Mouse (Mus musculus): ENCODE results near the gene Mecom. TPM values are rescaled to one million over a fixed set of nuclear protein-coding genes. Genes with fewer than 3 reads are reported as not detected.
"Not testable (repeated sequence)": the region's sequence is repeated elsewhere in the genome, so short reads cannot be mapped to it uniquely, and the experiment has no call there.

The Mecom gene
- polyA plus RNA-seq, 1 experiment from 2014 or later = 89.3 TPM

DNA sequence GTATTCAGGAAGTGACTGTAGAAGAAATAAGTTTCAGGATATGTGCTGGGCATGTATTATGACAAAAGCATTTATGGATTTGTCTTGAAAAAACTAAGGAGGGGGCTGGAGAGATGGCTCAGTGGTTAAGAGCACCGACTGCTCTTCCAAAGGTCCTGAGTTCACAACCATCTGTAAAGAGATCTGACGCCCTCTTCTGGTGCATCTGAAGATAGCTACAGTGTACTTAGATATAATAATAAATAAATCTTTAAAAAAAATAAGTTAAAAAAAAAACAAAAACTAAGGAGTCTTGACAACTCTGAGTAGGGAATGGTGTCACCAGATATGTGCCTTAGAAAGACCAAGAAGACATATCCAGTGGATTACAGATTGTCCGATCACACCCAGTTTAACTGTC lies 27.1 kb downstream of the Mecom start:
- not testable (repeated sequence) for H3K4me2 ChIP-seq (replicated peaks; ENCODE audit: low read depth, low read length); ATAC-seq (ENCODE audit: low FRiP score, low TSS enrichment); H3K4me3 ChIP-seq (ENCODE audit: low read length); H3K9ac ChIP-seq (ENCODE audit: low read depth, low read length); H3K27ac ChIP-seq (ENCODE audit: low read depth, low read length); H3K36me3 ChIP-seq (ENCODE audit: control insufficient read depth, insufficient read depth, low read length); H3K9me3 ChIP-seq (ENCODE audit: control insufficient read depth, low read length); H3K4me1 ChIP-seq (ENCODE audit: control insufficient read depth, insufficient read depth, low read length)
- peaks cover 11% of the 10 kb centered on the region for H3K27me3 ChIP-seq (ENCODE audit: control insufficient read depth, insufficient read depth, low read length)
- WGBS = 52% methylated on average over 3 of the region's 3 CpGs

DNA sequence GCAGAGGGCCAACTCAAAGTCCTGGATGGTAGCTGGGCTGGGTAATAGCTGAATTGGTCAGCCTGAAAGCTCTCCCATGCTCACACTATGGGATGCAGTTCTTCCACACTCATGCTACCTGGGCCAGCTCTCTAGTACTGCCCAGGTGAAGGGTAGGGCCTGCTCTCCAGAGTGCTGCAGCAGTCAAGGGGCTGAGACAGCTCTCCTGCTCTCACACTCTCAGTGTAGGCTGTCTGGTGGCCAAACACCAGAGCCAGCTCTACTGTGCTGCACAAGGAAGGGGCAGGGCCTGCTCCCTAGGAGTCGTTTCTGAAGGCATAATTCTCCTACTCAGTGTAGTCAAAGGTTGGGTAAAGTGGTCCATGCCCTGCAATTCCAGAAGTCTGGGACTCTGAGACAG lies 28.4 kb downstream of the Mecom start:
- Histone ChIP-seq H3K27ac (ENCODE audit: low read depth, low read length) (no peak overlapping the region), H3K9me3 (ENCODE audit: control insufficient read depth, low read length) (no peaks in the 10 kb centered on the region), H3K9ac (ENCODE audit: low read depth, low read length) (no peak overlapping the region), H3K36me3 (ENCODE audit: control insufficient read depth, insufficient read depth, low read length) (no peaks in the 10 kb centered on the region), H3K27me3 (ENCODE audit: control insufficient read depth, insufficient read depth, low read length) (peaks cover 11% of the 10 kb centered on the region), H3K4me3 (ENCODE audit: low read length) (no peak overlapping the region), H3K4me1 (ENCODE audit: control insufficient read depth, insufficient read depth, low read length) (no peaks in the 10 kb centered on the region), H3K4me2 (replicated peaks; ENCODE audit: low read depth, low read length) (no peak overlapping the region)
- ATAC-seq (ENCODE audit: low FRiP score, low TSS enrichment) = no peak
- 55% methylated on average over 1 of the region's 1 CpGs for WGBS

DNA sequence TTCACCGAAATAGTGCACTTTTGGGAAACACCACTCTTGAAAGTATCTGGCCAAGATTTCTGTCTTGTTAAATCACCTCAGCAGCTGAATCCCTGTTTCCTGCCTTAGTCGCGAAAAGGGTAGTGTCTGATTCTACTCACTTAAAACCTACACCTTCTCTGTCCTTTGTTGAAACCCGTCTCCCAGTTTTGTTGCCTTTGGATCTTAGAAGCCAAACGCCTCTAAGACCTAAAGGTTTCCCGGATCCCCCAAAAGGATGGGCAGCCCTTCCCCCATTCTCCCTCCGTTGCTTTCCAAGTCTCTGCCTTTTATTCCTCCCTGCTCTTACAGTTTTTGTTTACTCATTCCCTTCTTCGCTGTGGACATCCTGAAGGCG lies 32.0 kb downstream of the Mecom start:
- Histone ChIP-seq H3K4me2 (replicated peaks; ENCODE audit: low read depth, low read length) (peak overlapping the region; percentile 85), H3K36me3 (ENCODE audit: control insufficient read depth, insufficient read depth, low read length) (no peaks in the 10 kb centered on the region), H3K9me3 (ENCODE audit: control insufficient read depth, low read length) (no peaks in the 10 kb centered on the region), H3K9ac (ENCODE audit: low read depth, low read length) (peak overlapping the region; percentile 65; the same call in 1 of the 2 replicates), H3K27ac (ENCODE audit: low read depth, low read length) (peak overlapping the region; percentile 74; the same call in 1 of the 2 replicates), H3K27me3 (ENCODE audit: control insufficient read depth, insufficient read depth, low read length) (peaks cover 19% of the 10 kb centered on the region), H3K4me1 (ENCODE audit: control insufficient read depth, insufficient read depth, low read length) (peaks cover 13% of the 10 kb centered on the region; the same call in 1 of the 2 replicates), H3K4me3 (ENCODE audit: low read length) (peak overlapping the region; percentile 48)
- ATAC-seq (ENCODE audit: low FRiP score, low TSS enrichment) = no peak
- 6% methylated on average over 9 of the region's 9 CpGs for WGBS

DNA sequence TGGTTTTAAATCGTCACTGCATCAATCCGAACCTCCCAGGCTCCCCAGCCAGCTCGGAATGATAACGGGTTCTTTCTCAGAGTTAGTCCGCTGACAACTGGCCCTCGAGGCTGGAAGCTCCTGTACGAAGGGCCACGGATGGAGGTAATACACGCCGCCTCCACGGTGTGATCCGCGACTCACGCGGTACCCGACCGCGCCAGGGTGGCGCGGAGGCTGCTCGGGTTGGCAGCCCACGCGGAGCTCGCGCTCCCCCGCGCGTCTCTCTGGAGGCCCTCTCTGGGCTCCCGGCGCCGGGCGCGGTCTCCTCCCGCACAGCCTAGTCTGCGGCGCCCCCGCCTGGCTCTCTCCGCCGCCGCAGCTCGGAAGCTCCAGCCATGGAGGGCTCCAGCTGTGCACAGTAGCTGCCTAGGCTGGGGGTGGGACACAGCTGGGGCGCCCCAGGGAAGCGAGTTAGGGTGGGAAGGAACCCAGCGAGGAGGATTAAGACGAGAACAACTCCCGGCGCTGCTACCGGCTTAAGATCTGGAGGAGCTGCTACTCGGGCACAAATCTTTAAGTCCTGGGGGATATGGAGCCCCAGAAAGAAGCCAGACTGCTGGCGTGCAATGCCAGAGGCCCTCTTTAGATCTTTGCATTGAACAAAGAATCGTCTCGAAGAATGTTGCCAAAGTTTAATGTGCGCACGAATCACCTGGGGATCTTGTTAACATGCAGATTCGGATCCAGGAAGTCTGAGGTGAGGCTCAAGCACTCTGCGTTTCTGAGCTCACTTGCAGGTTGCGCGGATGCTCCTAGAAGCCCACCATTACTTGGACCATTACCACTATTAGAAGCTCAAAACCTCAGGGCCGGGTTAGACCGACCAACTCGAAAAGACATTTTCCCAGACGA lies 32.7 kb downstream of the Mecom start:
- Histone ChIP-seq H3K27me3 (ENCODE audit: control insufficient read depth, insufficient read depth, low read length) (peaks cover 21% of the 10 kb centered on the region), H3K9ac (ENCODE audit: low read depth, low read length) (peak overlapping the region; percentile 65), H3K27ac (ENCODE audit: low read depth, low read length) (peak overlapping the region; percentile 74; the same call in 1 of the 2 replicates), H3K9me3 (ENCODE audit: control insufficient read depth, low read length) (no peaks in the 10 kb centered on the region), H3K4me3 (ENCODE audit: low read length) (peak overlapping the region; percentile 48), H3K36me3 (ENCODE audit: control insufficient read depth, insufficient read depth, low read length) (no peaks in the 10 kb centered on the region), H3K4me2 (replicated peaks; ENCODE audit: low read depth, low read length) (peak overlapping the region; percentile 85), H3K4me1 (ENCODE audit: control insufficient read depth, insufficient read depth, low read length) (peaks cover 13% of the 10 kb centered on the region; the same call in 1 of the 2 replicates)
- WGBS = 1% methylated on average over 58 of the region's 62 CpGs
- peak; percentile 92 for ATAC-seq (ENCODE audit: low FRiP score, low TSS enrichment)

DNA sequence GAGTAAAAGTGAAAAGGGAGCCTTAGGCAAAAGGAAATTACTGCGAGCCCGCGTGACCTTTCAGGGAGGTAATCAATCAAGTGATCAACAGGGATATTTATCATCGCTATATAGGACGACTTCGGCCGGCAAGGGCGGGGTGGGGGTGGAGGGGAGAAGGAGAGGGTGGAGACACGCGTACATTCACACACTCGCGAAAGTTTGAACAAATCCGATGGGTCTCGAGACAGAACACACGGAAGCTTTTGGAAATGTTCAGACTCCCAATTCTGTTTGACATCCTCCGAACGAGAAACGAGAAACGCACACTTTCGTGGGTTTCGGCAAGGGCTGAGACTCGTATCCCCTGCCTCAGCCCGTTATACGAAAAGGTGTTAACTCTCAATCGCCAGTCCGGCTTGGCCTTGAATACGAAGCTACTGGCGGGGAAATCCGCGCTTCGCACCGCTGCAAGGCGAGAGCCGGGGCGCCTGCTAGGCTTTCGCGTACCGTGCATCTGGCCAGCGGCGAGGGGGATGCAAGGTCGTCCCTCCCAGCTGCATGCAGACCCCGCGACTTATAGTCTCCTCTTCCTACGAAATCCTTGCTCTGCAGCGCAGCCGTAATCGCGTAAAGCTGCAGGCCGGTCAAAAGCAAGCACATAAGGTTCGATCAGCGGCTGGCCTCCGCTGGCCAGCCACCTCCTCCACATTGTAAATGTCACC lies 33.6 kb downstream of the Mecom start:
- WGBS = under 1% methylated on average over 52 of the region's 52 CpGs
- Histone ChIP-seq H3K27ac (ENCODE audit: low read depth, low read length) (peak overlapping the region; percentile 74; the same call in 1 of the 2 replicates), H3K27me3 (ENCODE audit: control insufficient read depth, insufficient read depth, low read length) (peaks cover 25% of the 10 kb centered on the region), H3K4me3 (ENCODE audit: low read length) (peak overlapping the region; percentile 48), H3K4me1 (ENCODE audit: control insufficient read depth, insufficient read depth, low read length) (peaks cover 13% of the 10 kb centered on the region; the same call in 1 of the 2 replicates), H3K9me3 (ENCODE audit: control insufficient read depth, low read length) (no peaks in the 10 kb centered on the region), H3K4me2 (replicated peaks; ENCODE audit: low read depth, low read length) (peak overlapping the region; percentile 85), H3K36me3 (ENCODE audit: control insufficient read depth, insufficient read depth, low read length) (no peaks in the 10 kb centered on the region), H3K9ac (ENCODE audit: low read depth, low read length) (peak overlapping the region; percentile 65)
- no peak for ATAC-seq (ENCODE audit: low FRiP score, low TSS enrichment)

DNA sequence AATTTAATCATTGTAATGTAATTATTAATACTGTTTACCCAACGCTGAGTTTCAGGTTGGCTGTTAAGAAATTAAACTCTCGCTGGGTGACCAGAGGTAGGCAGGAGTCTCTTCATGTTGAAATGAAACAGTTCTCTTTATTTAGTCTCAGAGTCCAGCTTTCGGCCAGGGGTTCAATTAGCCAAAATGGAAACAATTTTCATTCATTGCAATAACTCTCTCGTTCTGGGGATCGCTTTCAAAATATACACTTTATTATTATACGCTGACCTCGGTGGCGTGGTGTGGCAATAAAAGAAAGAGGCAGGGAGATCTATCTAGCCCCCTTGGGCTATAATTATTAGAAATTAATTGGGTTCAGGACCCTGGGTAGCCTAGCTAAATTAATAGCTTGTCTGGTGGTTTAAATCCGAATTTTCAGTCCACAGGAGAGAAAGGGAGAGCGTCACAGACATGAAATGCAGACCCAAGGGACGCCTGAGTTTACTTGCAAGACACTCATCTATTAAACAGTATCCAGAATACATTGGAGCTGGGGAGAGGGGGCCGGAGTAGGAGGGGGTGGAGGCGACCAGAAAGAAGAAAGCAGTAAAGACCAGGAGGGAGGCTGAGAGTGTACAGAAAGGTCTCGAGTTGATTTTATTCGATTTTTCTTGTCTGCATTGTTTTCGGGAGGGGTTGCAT lies 34.4 kb downstream of the Mecom start:
- Histone ChIP-seq H3K4me1 (ENCODE audit: control insufficient read depth, insufficient read depth, low read length) (peaks cover 13% of the 10 kb centered on the region; the same call in 1 of the 2 replicates), H3K9me3 (ENCODE audit: control insufficient read depth, low read length) (no peaks in the 10 kb centered on the region), H3K36me3 (ENCODE audit: control insufficient read depth, insufficient read depth, low read length) (no peaks in the 10 kb centered on the region), H3K4me2 (replicated peaks; ENCODE audit: low read depth, low read length) (peak overlapping the region; percentile 85), H3K4me3 (ENCODE audit: low read length) (peak overlapping the region; percentile 48), H3K27ac (ENCODE audit: low read depth, low read length) (peak overlapping the region; percentile 74; the same call in 1 of the 2 replicates), H3K27me3 (ENCODE audit: control insufficient read depth, insufficient read depth, low read length) (peaks cover 25% of the 10 kb centered on the region), H3K9ac (ENCODE audit: low read depth, low read length) (0 out of 2 replicates have a peak overlapping the region, but pooled peaks have one; percentile 32)
- no peak for ATAC-seq (ENCODE audit: low FRiP score, low TSS enrichment)
- 3% methylated on average over 16 of the region's 16 CpGs for WGBS

DNA sequence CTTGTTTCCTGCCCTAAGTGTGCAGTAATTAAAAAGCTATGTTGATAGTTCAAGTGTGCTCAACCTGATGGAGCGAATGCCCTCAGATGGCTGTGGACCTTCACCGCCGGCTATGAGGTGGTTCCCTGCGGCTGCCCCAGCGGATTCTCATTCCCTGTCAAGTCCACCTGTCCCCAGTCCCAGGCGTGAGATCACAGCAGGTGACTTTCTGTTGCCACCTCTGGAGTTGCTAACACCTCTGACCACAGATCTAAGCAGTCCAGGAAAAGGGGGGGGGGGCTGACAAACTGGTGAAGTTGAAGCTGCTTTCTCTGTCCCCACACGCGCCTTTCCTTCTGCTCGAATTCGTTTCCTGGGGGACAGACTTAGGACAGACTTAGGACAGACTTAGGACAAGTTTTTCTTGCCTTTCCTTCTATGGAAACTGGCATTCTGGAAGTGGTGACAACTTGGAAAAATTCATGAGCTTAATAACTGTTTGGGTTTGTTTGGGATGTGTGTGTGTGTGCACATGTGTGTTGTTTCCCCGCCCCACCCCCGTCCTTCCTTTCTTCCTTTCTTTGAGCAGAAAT lies 35.3 kb downstream of the Mecom start:
- Histone ChIP-seq H3K4me2 (replicated peaks; ENCODE audit: low read depth, low read length) (0 out of 2 replicates have a peak overlapping the region, but pooled peaks have one; percentile 85), H3K36me3 (ENCODE audit: control insufficient read depth, insufficient read depth, low read length) (no peaks in the 10 kb centered on the region), H3K4me1 (ENCODE audit: control insufficient read depth, insufficient read depth, low read length) (peaks cover 13% of the 10 kb centered on the region; the same call in 1 of the 2 replicates), H3K27me3 (ENCODE audit: control insufficient read depth, insufficient read depth, low read length) (peaks cover 25% of the 10 kb centered on the region), H3K4me3 (ENCODE audit: low read length) (no peak overlapping the region), H3K9ac (ENCODE audit: low read depth, low read length) (no peak overlapping the region), H3K27ac (ENCODE audit: low read depth, low read length) (peak overlapping the region; percentile 14; the same call in 1 of the 2 replicates), H3K9me3 (ENCODE audit: control insufficient read depth, low read length) (no peaks in the 10 kb centered on the region)
- ATAC-seq (ENCODE audit: low FRiP score, low TSS enrichment) = no peak
- 16% methylated on average over 12 of the region's 12 CpGs for WGBS

DNA sequence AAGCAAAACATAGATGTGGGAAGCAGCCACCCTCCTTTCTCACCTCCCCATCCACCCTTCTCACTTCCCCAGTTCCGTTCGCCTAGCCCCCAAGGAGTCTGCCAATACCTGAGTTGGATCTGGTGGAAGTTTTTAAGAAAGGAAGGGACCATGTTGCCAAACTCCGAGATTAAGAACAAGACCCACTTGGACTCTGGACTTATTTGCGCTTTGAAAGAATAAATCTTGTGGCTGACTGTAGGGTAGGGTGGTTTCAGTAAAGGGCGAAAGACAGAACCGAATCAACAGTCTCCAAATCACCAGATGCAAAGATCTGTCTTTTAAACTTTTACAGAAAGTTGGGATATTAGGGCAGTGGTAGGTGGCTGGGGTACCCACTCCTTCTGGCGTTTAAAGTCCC lies 36.0 kb downstream of the Mecom start:
- 29% methylated on average over 7 of the region's 7 CpGs for WGBS
- Histone ChIP-seq H3K4me2 (replicated peaks; ENCODE audit: low read depth, low read length) (no peak overlapping the region), H3K9me3 (ENCODE audit: control insufficient read depth, low read length) (no peaks in the 10 kb centered on the region), H3K4me3 (ENCODE audit: low read length) (no peak overlapping the region), H3K27me3 (ENCODE audit: control insufficient read depth, insufficient read depth, low read length) (peaks cover 21% of the 10 kb centered on the region), H3K36me3 (ENCODE audit: control insufficient read depth, insufficient read depth, low read length) (no peaks in the 10 kb centered on the region), H3K4me1 (ENCODE audit: control insufficient read depth, insufficient read depth, low read length) (peaks cover 15% of the 10 kb centered on the region; the same call in 1 of the 2 replicates), H3K27ac (ENCODE audit: low read depth, low read length) (no peak overlapping the region), H3K9ac (ENCODE audit: low read depth, low read length) (no peak overlapping the region)
- ATAC-seq (ENCODE audit: low FRiP score, low TSS enrichment) = no peak

Data from kidney, embryonic 14.5 days (tissue).